Mouse (Mus musculus): ENCODE results near the gene Xiap. TPM values are rescaled to one million over a fixed set of nuclear protein-coding genes. Genes with fewer than 3 reads are reported as not detected.

The Xiap gene
- total RNA-seq, 1 experiment from 2014 or later, result 55.3 TPM

GRCm38 (mm10) chrX:42068201-42068874 lies 8.9 kb downstream of the Xiap start:
- peak; percentile 69 for ATAC-seq (replicated peaks; ENCODE audit: low read depth, poor library complexity, severe bottlenecking)

GRCm38 (mm10) chrX:42068875-42069257 lies 9.4 kb downstream of the Xiap start:
- peak; percentile 61 for ATAC-seq (replicated peaks; ENCODE audit: low read depth, poor library complexity, severe bottlenecking)

GRCm38 (mm10) chrX:42087731-42088130 lies 28.3 kb downstream of the Xiap start:
- no peak for ATAC-seq (replicated peaks; ENCODE audit: low read depth, poor library complexity, severe bottlenecking)

- no peak for ATAC-seq (replicated peaks; ENCODE audit: low read depth, poor library complexity, severe bottlenecking)
Observed at GRCm38 (mm10) chrX:42088136-42088535, 28.7 kb downstream of the Xiap start.

GRCm38 (mm10) chrX:42107137-42107536 lies 47.7 kb downstream of the Xiap start:
- ATAC-seq (replicated peaks; ENCODE audit: low read depth, poor library complexity, severe bottlenecking), result no peak

GRCm38 (mm10) chrX:42110585-42110984 lies 51.1 kb downstream of the Xiap start:
- no peak for ATAC-seq (replicated peaks; ENCODE audit: low read depth, poor library complexity, severe bottlenecking)

- no peak for ATAC-seq (replicated peaks; ENCODE audit: low read depth, poor library complexity, severe bottlenecking)
Observed at GRCm38 (mm10) chrX:42119442-42120048, 60.1 kb downstream of the Xiap start.

GRCm38 (mm10) chrX:42124963-42125697 lies 65.7 kb downstream of the Xiap start:
- ATAC-seq (replicated peaks; ENCODE audit: low read depth, poor library complexity, severe bottlenecking), result no peak

- ATAC-seq (replicated peaks; ENCODE audit: low read depth, poor library complexity, severe bottlenecking), result no peak
Observed at GRCm38 (mm10) chrX:42139882-42140281, 80.4 kb downstream of the Xiap start.

- ATAC-seq (replicated peaks; ENCODE audit: low read depth, poor library complexity, severe bottlenecking), result peak; percentile 69
Observed at GRCm38 (mm10) chrX:42142620-42143019, 83.1 kb downstream of the Xiap start.

GRCm38 (mm10) chrX:42143991-42144390 lies 84.5 kb downstream of the Xiap start:
- no peak for ATAC-seq (replicated peaks; ENCODE audit: low read depth, poor library complexity, severe bottlenecking)

GRCm38 (mm10) chrX:42148016-42148451 lies 88.6 kb downstream of the Xiap start:
- no peak for ATAC-seq (replicated peaks; ENCODE audit: low read depth, poor library complexity, severe bottlenecking)

- peak; percentile 55 for ATAC-seq (replicated peaks; ENCODE audit: low read depth, poor library complexity, severe bottlenecking)
Observed at GRCm38 (mm10) chrX:42148788-42149556, 89.5 kb downstream of the Xiap start, which contains the start of gene Stag2. Stag2 (plus strand) TSS chrX:42149317.

- peak; percentile 4; the same call in 1 of the 2 replicates for ATAC-seq (replicated peaks; ENCODE audit: low read depth, poor library complexity, severe bottlenecking)
Observed at GRCm38 (mm10) chrX:42149557-42150345, 90.3 kb downstream of the Xiap start.

- peak; percentile 59 for ATAC-seq (replicated peaks; ENCODE audit: low read depth, poor library complexity, severe bottlenecking)
Observed at GRCm38 (mm10) chrX:42150346-42151023, 91.0 kb downstream of the Xiap start.

GRCm38 (mm10) chrX:42151024-42151754 lies 91.7 kb downstream of the Xiap start:
- ATAC-seq (replicated peaks; ENCODE audit: low read depth, poor library complexity, severe bottlenecking), result no peak

GRCm38 (mm10) chrX:42151903-42152369 lies 92.5 kb downstream of the Xiap start:
- ATAC-seq (replicated peaks; ENCODE audit: low read depth, poor library complexity, severe bottlenecking), result peak; percentile 68

- no peak for ATAC-seq (replicated peaks; ENCODE audit: low read depth, poor library complexity, severe bottlenecking)
Observed at GRCm38 (mm10) chrX:42153056-42153455, 93.6 kb downstream of the Xiap start.
